Mouse (Mus musculus): Measurements from ENCODE around the gene Rasal1. TPM values are rescaled to one million over a fixed set of nuclear protein-coding genes. Genes with fewer than 3 reads are reported as not detected.

The Rasal1 gene
- polyA plus RNA-seq, 1 experiment from 2014 or later = 0.70 TPM

GRCm38 (mm10) chr5:120649374-120649933 is 842 bp downstream of the Rasal1 start:
- H3K27me3 ChIP-seq (ENCODE audit: insufficient read depth, low read length) = peaks cover 26% of the 10 kb centered on the region
- H3K27ac ChIP-seq (ENCODE audit: low read length) = no peak overlapping the region
- H3K9ac ChIP-seq (replicated peaks; ENCODE audit: low read length) = peak overlapping the region; percentile 12; the same call in 1 of the 2 replicates
- H3K36me3 ChIP-seq (ENCODE audit: insufficient read depth, low read length) = no peaks in the 10 kb centered on the region
- H3K9me3 ChIP-seq (ENCODE audit: low read length) = no peaks in the 10 kb centered on the region
- peak overlapping the region; percentile 38 for H3K4me3 ChIP-seq (ENCODE audit: low read length)
- ATAC-seq (ENCODE audit: low FRiP score, low TSS enrichment) = peak; percentile 24
- 4% methylated on average over 21 of the region's 21 CpGs for WGBS
- H3K4me1 ChIP-seq (ENCODE audit: insufficient read depth, low read length) = peaks cover 13% of the 10 kb centered on the region
- H3K4me2 ChIP-seq (replicated peaks; ENCODE audit: low read depth, low read length) = peak overlapping the region; percentile 63

- WGBS = 23% methylated on average over 13 of the region's 13 CpGs
- no peak for ATAC-seq (ENCODE audit: low FRiP score, low TSS enrichment)
- Histone ChIP-seq H3K9me3 (ENCODE audit: low read length) (no peaks in the 10 kb centered on the region), H3K36me3 (ENCODE audit: insufficient read depth, low read length) (no peaks in the 10 kb centered on the region), H3K27me3 (ENCODE audit: insufficient read depth, low read length) (peaks cover 26% of the 10 kb centered on the region), H3K27ac (ENCODE audit: low read length) (no peak overlapping the region), H3K4me2 (replicated peaks; ENCODE audit: low read depth, low read length) (no peak overlapping the region), H3K4me3 (ENCODE audit: low read length) (no peak overlapping the region), H3K9ac (replicated peaks; ENCODE audit: low read length) (no peak overlapping the region), H3K4me1 (ENCODE audit: insufficient read depth, low read length) (peaks cover 13% of the 10 kb centered on the region)
Observed at GRCm38 (mm10) chr5:120649938-120650337, 1.3 kb downstream of the Rasal1 start.

GRCm38 (mm10) chr5:120651230-120651629 is 2.6 kb downstream of the Rasal1 start:
- no peaks in the 10 kb centered on the region for H3K36me3 ChIP-seq (ENCODE audit: insufficient read depth, low read length)
- peaks cover 13% of the 10 kb centered on the region for H3K4me1 ChIP-seq (ENCODE audit: insufficient read depth, low read length)
- no peak for ATAC-seq (ENCODE audit: low FRiP score, low TSS enrichment)
- H3K4me2 ChIP-seq (replicated peaks; ENCODE audit: low read depth, low read length) = no peak overlapping the region
- no peaks in the 10 kb centered on the region for H3K9me3 ChIP-seq (ENCODE audit: low read length)
- WGBS = 47% methylated on average over 5 of the region's 5 CpGs
- no peak overlapping the region for H3K27ac ChIP-seq (ENCODE audit: low read length)
- no peak overlapping the region for H3K9ac ChIP-seq (replicated peaks; ENCODE audit: low read length)
- H3K4me3 ChIP-seq (ENCODE audit: low read length) = no peak overlapping the region
- H3K27me3 ChIP-seq (ENCODE audit: insufficient read depth, low read length) = peaks cover 26% of the 10 kb centered on the region

- no peak overlapping the region for H3K4me2 ChIP-seq (replicated peaks; ENCODE audit: low read depth, low read length)
- no peak overlapping the region for H3K27ac ChIP-seq (ENCODE audit: low read length)
- WGBS = 79% methylated on average over 28 of the region's 28 CpGs
- H3K27me3 ChIP-seq (ENCODE audit: insufficient read depth, low read length) = peaks cover 27% of the 10 kb centered on the region
- H3K9me3 ChIP-seq (ENCODE audit: low read length) = no peaks in the 10 kb centered on the region
- no peak for ATAC-seq (ENCODE audit: low FRiP score, low TSS enrichment)
- H3K4me3 ChIP-seq (ENCODE audit: low read length) = no peak overlapping the region
- peaks cover 13% of the 10 kb centered on the region for H3K4me1 ChIP-seq (ENCODE audit: insufficient read depth, low read length)
- H3K9ac ChIP-seq (replicated peaks; ENCODE audit: low read length) = no peak overlapping the region
- no peaks in the 10 kb centered on the region for H3K36me3 ChIP-seq (ENCODE audit: insufficient read depth, low read length)
Observed at GRCm38 (mm10) chr5:120652915-120653701, 4.5 kb downstream of the Rasal1 start.

- ATAC-seq (ENCODE audit: low FRiP score, low TSS enrichment) = no peak
- WGBS = 78% methylated on average over 2 of the region's 2 CpGs
- Histone ChIP-seq H3K4me1 (ENCODE audit: insufficient read depth, low read length) (peaks cover 5% of the 10 kb centered on the region), H3K27ac (ENCODE audit: low read length) (no peak overlapping the region), H3K27me3 (ENCODE audit: insufficient read depth, low read length) (peaks cover 22% of the 10 kb centered on the region), H3K36me3 (ENCODE audit: insufficient read depth, low read length) (no peaks in the 10 kb centered on the region), H3K9ac (replicated peaks; ENCODE audit: low read length) (no peak overlapping the region), H3K4me2 (replicated peaks; ENCODE audit: low read depth, low read length) (no peak overlapping the region), H3K4me3 (ENCODE audit: low read length) (no peak overlapping the region), H3K9me3 (ENCODE audit: low read length) (no peaks in the 10 kb centered on the region)
Observed at GRCm38 (mm10) chr5:120653873-120654272, 5.3 kb downstream of the Rasal1 start.

GRCm38 (mm10) chr5:120656281-120656751 is 7.7 kb downstream of the Rasal1 start:
- ATAC-seq (ENCODE audit: low FRiP score, low TSS enrichment) = no peak
- H3K27ac ChIP-seq (ENCODE audit: low read length) = no peak overlapping the region
- H3K4me2 ChIP-seq (replicated peaks; ENCODE audit: low read depth, low read length) = no peak overlapping the region
- peaks cover 3% of the 10 kb centered on the region; the same call in 1 of the 2 replicates for H3K27me3 ChIP-seq (ENCODE audit: insufficient read depth, low read length)
- H3K9me3 ChIP-seq (ENCODE audit: low read length) = no peaks in the 10 kb centered on the region
- WGBS = 86% methylated on average over 12 of the region's 12 CpGs
- no peaks in the 10 kb centered on the region for H3K4me1 ChIP-seq (ENCODE audit: insufficient read depth, low read length)
- no peak overlapping the region for H3K4me3 ChIP-seq (ENCODE audit: low read length)
- H3K36me3 ChIP-seq (ENCODE audit: insufficient read depth, low read length) = no peaks in the 10 kb centered on the region
- H3K9ac ChIP-seq (replicated peaks; ENCODE audit: low read length) = no peak overlapping the region

GRCm38 (mm10) chr5:120660816-120661215 is 12.2 kb downstream of the Rasal1 start:
- H3K27me3 ChIP-seq (ENCODE audit: insufficient read depth, low read length) = peaks cover 3% of the 10 kb centered on the region; the same call in 1 of the 2 replicates
- H3K9me3 ChIP-seq (ENCODE audit: low read length) = no peaks in the 10 kb centered on the region
- H3K4me2 ChIP-seq (replicated peaks; ENCODE audit: low read depth, low read length) = no peak overlapping the region
- no peak for ATAC-seq (ENCODE audit: low FRiP score, low TSS enrichment)
- WGBS = 68% methylated on average over 5 of the region's 5 CpGs
- no peaks in the 10 kb centered on the region for H3K36me3 ChIP-seq (ENCODE audit: insufficient read depth, low read length)
- no peak overlapping the region for H3K27ac ChIP-seq (ENCODE audit: low read length)
- no peaks in the 10 kb centered on the region for H3K4me1 ChIP-seq (ENCODE audit: insufficient read depth, low read length)
- H3K4me3 ChIP-seq (ENCODE audit: low read length) = no peak overlapping the region
- no peak overlapping the region for H3K9ac ChIP-seq (replicated peaks; ENCODE audit: low read length)

- no peak overlapping the region for H3K4me3 ChIP-seq (ENCODE audit: low read length)
- H3K9ac ChIP-seq (replicated peaks; ENCODE audit: low read length) = no peak overlapping the region
- 0 out of 2 replicates have a peak, but pooled peaks cover 5% of the 10 kb centered on the region for H3K27me3 ChIP-seq (ENCODE audit: insufficient read depth, low read length)
- no peaks in the 10 kb centered on the region for H3K36me3 ChIP-seq (ENCODE audit: insufficient read depth, low read length)
- H3K9me3 ChIP-seq (ENCODE audit: low read length) = no peaks in the 10 kb centered on the region
- 57% methylated on average over 2 of the region's 2 CpGs for WGBS
- no peak overlapping the region for H3K4me2 ChIP-seq (replicated peaks; ENCODE audit: low read depth, low read length)
- no peak for ATAC-seq (ENCODE audit: low FRiP score, low TSS enrichment)
- no peaks in the 10 kb centered on the region for H3K4me1 ChIP-seq (ENCODE audit: insufficient read depth, low read length)
- H3K27ac ChIP-seq (ENCODE audit: low read length) = no peak overlapping the region
Observed at GRCm38 (mm10) chr5:120664888-120665287, 16.3 kb downstream of the Rasal1 start.

GRCm38 (mm10) chr5:120668761-120669160 is 20.1 kb downstream of the Rasal1 start:
- WGBS = 68% methylated on average over 7 of the region's 7 CpGs
- Histone ChIP-seq H3K27me3 (ENCODE audit: insufficient read depth, low read length) (0 out of 2 replicates have a peak, but pooled peaks cover 5% of the 10 kb centered on the region), H3K27ac (ENCODE audit: low read length) (no peak overlapping the region), H3K4me3 (ENCODE audit: low read length) (no peak overlapping the region), H3K9me3 (ENCODE audit: low read length) (no peaks in the 10 kb centered on the region), H3K9ac (replicated peaks; ENCODE audit: low read length) (no peak overlapping the region), H3K4me2 (replicated peaks; ENCODE audit: low read depth, low read length) (no peak overlapping the region), H3K4me1 (ENCODE audit: insufficient read depth, low read length) (no peaks in the 10 kb centered on the region), H3K36me3 (ENCODE audit: insufficient read depth, low read length) (no peaks in the 10 kb centered on the region)
- no peak for ATAC-seq (ENCODE audit: low FRiP score, low TSS enrichment)

- Histone ChIP-seq H3K9ac (replicated peaks; ENCODE audit: low read length) (no peak overlapping the region), H3K4me1 (ENCODE audit: insufficient read depth, low read length) (peaks cover 6% of the 10 kb centered on the region), H3K4me2 (replicated peaks; ENCODE audit: low read depth, low read length) (no peak overlapping the region), H3K9me3 (ENCODE audit: low read length) (no peaks in the 10 kb centered on the region), H3K4me3 (ENCODE audit: low read length) (no peak overlapping the region), H3K27me3 (ENCODE audit: insufficient read depth, low read length) (0 out of 2 replicates have a peak, but pooled peaks cover 5% of the 10 kb centered on the region), H3K36me3 (ENCODE audit: insufficient read depth, low read length) (no peaks in the 10 kb centered on the region), H3K27ac (ENCODE audit: low read length) (no peak overlapping the region)
- ATAC-seq (ENCODE audit: low FRiP score, low TSS enrichment) = no peak
- 84% methylated on average over 7 of the region's 7 CpGs for WGBS
Observed at GRCm38 (mm10) chr5:120670132-120670531, 21.5 kb downstream of the Rasal1 start.

All from kidney, embryonic 16.5 days (tissue).